Mouse (Mus musculus): ENCODE measurements around the gene Dusp10. TPM values are rescaled to one million over a fixed set of nuclear protein-coding genes. Genes with fewer than 3 reads are reported as not detected.

Gene Dusp10
- polyA plus RNA-seq, 1 experiment from 2014 or later, result 3.5 TPM

- peaks cover 42% of the 10 kb centered on the region for H3K4me1 ChIP-seq
- H3K27me3 ChIP-seq (ENCODE audit: low read depth, poor library complexity, severe bottlenecking), result no peaks in the 10 kb centered on the region
- H3K36me3 ChIP-seq, result no peaks in the 10 kb centered on the region
- DNase-seq (ENCODE audit: low spot score), result no peak
- H3K9me3 ChIP-seq (replicated peaks), result no peaks in the 10 kb centered on the region
- H3K4me3 ChIP-seq, result no peak overlapping the region
- H3K27ac ChIP-seq, result no peak overlapping the region
- 83% methylated on average over 10 of the region's 10 CpGs for WGBS
These were observed 35.7 kb downstream of the Dusp10 start for GRCm38 (mm10) chr1:184048675-184049418.

DNA sequence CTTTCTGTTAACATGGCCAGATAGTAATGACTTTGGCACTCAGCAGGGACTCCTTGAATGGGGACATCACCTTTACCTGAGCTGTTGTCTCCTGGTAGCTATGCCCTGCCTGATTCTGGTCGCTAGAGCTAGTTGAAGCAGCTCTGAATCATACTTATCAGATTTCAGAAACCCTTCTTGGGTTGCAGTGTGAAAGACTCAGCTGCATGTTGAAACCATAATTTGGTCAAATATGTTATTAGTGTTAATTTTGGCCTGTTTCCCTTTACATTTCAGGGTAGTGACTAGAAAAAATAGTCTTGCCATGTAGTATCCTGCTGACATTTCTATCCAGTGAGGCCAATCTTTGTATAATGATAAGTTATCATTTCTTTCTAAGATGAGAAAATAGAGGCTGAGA, 38.2 kb downstream of the Dusp10 start:
- WGBS, result 62% methylated on average over 1 of the region's 1 CpGs
- no peak overlapping the region for H3K27ac ChIP-seq
- peaks cover 24% of the 10 kb centered on the region for H3K4me1 ChIP-seq
- no peak for DNase-seq (ENCODE audit: low spot score)
- H3K9me3 ChIP-seq (replicated peaks), result no peaks in the 10 kb centered on the region
- H3K4me3 ChIP-seq, result no peak overlapping the region
- no peaks in the 10 kb centered on the region for H3K27me3 ChIP-seq (ENCODE audit: low read depth, poor library complexity, severe bottlenecking)
- no peaks in the 10 kb centered on the region for H3K36me3 ChIP-seq

GRCm38 (mm10) chr1:184051824-184052223, 38.7 kb downstream of the Dusp10 start:
- Histone ChIP-seq H3K9me3 (replicated peaks) (no peaks in the 10 kb centered on the region), H3K27ac (no peak overlapping the region), H3K36me3 (no peaks in the 10 kb centered on the region), H3K27me3 (ENCODE audit: low read depth, poor library complexity, severe bottlenecking) (no peaks in the 10 kb centered on the region), H3K4me1 (peaks cover 19% of the 10 kb centered on the region), H3K4me3 (no peak overlapping the region)
- 19% methylated on average over 6 of the region's 6 CpGs for WGBS
- no peak for DNase-seq (ENCODE audit: low spot score)

DNA sequence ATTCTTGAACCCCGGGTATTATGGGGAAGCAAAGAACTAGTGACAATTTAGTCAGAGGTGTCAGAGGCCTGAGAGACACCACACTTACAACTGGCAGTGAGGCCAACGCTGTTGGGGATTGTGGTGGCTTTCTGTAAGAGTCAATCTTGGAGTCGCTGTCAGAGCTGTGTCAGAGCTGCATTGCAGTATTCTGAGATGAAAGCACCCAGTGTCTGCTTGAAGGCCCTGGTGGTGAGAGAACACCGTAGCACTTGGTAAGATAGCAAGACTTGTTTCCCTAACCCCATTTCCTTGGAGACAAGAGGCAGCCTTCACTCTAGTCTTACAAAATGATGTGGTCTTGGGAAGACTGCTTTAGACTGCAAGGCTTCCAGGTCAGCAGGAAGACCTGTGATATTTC, 39.2 kb downstream of the Dusp10 start:
- Histone ChIP-seq H3K9me3 (replicated peaks) (no peaks in the 10 kb centered on the region), H3K36me3 (no peaks in the 10 kb centered on the region), H3K27me3 (ENCODE audit: low read depth, poor library complexity, severe bottlenecking) (no peaks in the 10 kb centered on the region), H3K4me3 (no peak overlapping the region), H3K27ac (no peak overlapping the region), H3K4me1 (peaks cover 15% of the 10 kb centered on the region)
- 65% methylated on average over 4 of the region's 4 CpGs for WGBS
- no peak for DNase-seq (ENCODE audit: low spot score)

GRCm38 (mm10) chr1:184053141-184053540, 40.0 kb downstream of the Dusp10 start:
- H3K4me3 ChIP-seq, result no peak overlapping the region
- H3K27ac ChIP-seq, result no peak overlapping the region
- peaks cover 15% of the 10 kb centered on the region for H3K4me1 ChIP-seq
- no peaks in the 10 kb centered on the region for H3K27me3 ChIP-seq (ENCODE audit: low read depth, poor library complexity, severe bottlenecking)
- 86% methylated on average over 4 of the region's 4 CpGs for WGBS
- H3K36me3 ChIP-seq, result no peaks in the 10 kb centered on the region
- DNase-seq (ENCODE audit: low spot score), result no peak
- no peaks in the 10 kb centered on the region for H3K9me3 ChIP-seq (replicated peaks)

GRCm38 (mm10) chr1:184053711-184054110, 40.6 kb downstream of the Dusp10 start:
- Histone ChIP-seq H3K36me3 (no peaks in the 10 kb centered on the region), H3K9me3 (replicated peaks) (no peaks in the 10 kb centered on the region), H3K4me1 (peaks cover 15% of the 10 kb centered on the region), H3K4me3 (no peak overlapping the region), H3K27me3 (ENCODE audit: low read depth, poor library complexity, severe bottlenecking) (no peaks in the 10 kb centered on the region), H3K27ac (no peak overlapping the region)
- 89% methylated on average over 4 of the region's 4 CpGs for WGBS
- no peak for DNase-seq (ENCODE audit: low spot score)

DNA sequence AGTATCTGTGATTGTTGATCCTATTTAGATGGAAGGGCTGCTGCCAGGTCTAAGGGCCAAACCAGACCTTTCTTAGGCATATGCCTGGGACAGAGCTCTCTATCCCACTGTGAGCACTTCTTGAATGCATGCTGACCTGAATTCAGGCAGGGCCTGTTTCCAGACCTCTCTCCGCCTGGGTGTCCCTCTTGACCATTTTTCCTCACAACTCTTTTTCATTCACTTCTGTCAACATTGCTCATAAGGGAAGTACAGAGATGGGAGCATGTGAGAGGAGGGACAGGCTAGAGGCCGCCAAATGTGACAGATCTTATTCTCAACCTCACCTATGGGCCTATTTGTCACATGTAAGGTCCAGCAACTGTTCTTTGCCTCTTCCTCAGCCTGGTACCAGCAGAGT, 41.1 kb downstream of the Dusp10 start:
- 89% methylated on average over 2 of the region's 2 CpGs for WGBS
- Histone ChIP-seq H3K4me1 (peaks cover 11% of the 10 kb centered on the region), H3K9me3 (replicated peaks) (no peaks in the 10 kb centered on the region), H3K36me3 (no peaks in the 10 kb centered on the region), H3K27me3 (ENCODE audit: low read depth, poor library complexity, severe bottlenecking) (no peaks in the 10 kb centered on the region), H3K4me3 (no peak overlapping the region), H3K27ac (no peak overlapping the region)
- DNase-seq (ENCODE audit: low spot score), result no peak

GRCm38 (mm10) chr1:184058206-184058605, 45.1 kb downstream of the Dusp10 start:
- DNase-seq (ENCODE audit: low spot score), result no peak
- Histone ChIP-seq H3K27ac (no peak overlapping the region), H3K36me3 (no peaks in the 10 kb centered on the region), H3K4me3 (no peak overlapping the region), H3K4me1 (no peaks in the 10 kb centered on the region), H3K27me3 (ENCODE audit: low read depth, poor library complexity, severe bottlenecking) (no peaks in the 10 kb centered on the region), H3K9me3 (replicated peaks) (no peaks in the 10 kb centered on the region)
- WGBS, result 86% methylated on average over 8 of the region's 8 CpGs

DNA sequence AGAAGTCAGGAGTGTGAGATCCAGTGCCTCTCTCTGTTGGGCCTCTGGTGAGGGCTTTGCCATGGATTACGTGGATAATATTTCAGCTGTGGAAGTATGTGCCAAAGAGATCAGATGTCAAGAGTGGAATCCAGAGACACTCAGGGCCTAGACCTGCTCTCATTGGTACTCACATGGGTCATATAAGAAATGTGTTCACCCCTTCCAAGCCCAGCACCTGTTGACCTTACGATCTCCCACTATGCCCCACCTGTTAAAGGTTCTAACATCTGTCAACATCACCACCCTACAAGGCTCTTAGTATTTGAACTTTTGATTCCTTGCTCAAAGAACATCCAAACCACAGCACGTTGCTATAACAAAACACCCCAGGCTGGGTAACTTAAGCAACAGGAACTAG, 46.7 kb downstream of the Dusp10 start:
- H3K36me3 ChIP-seq, result no peaks in the 10 kb centered on the region
- no peak overlapping the region for H3K27ac ChIP-seq
- DNase-seq (ENCODE audit: low spot score), result no peak
- no peak overlapping the region for H3K4me3 ChIP-seq
- no peaks in the 10 kb centered on the region for H3K27me3 ChIP-seq (ENCODE audit: low read depth, poor library complexity, severe bottlenecking)
- no peaks in the 10 kb centered on the region; the same call in 1 of the 2 replicates for H3K9me3 ChIP-seq (replicated peaks)
- no peaks in the 10 kb centered on the region for H3K4me1 ChIP-seq
- WGBS, result 92% methylated on average over 3 of the region's 3 CpGs

DNA sequence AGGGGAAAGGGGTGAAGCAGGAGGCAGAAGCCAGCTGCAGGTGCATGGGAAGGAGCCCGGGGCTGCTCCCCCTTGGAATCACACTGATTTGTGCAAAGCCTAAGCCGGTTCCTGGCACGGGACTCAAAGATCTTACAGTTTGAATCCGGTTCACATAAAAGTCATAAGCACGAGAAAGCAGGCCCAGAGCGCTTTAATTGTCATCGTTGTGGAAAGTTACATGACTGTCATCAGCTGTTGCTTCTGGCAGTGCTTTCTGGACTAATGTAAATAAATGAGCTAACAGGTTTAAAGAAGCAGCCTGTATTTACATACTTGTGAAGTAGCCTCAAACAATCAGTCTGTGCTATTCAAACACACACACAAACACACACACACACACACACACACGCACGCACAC, 47.3 kb downstream of the Dusp10 start:
- Histone ChIP-seq H3K27me3 (ENCODE audit: low read depth, poor library complexity, severe bottlenecking) (no peaks in the 10 kb centered on the region), H3K9me3 (replicated peaks) (no peaks in the 10 kb centered on the region; the same call in 1 of the 2 replicates), H3K27ac (no peak overlapping the region), H3K4me3 (no peak overlapping the region), H3K36me3 (no peaks in the 10 kb centered on the region), H3K4me1 (no peaks in the 10 kb centered on the region)
- WGBS, result 91% methylated on average over 9 of the region's 9 CpGs
- no peak for DNase-seq (ENCODE audit: low spot score)

DNA sequence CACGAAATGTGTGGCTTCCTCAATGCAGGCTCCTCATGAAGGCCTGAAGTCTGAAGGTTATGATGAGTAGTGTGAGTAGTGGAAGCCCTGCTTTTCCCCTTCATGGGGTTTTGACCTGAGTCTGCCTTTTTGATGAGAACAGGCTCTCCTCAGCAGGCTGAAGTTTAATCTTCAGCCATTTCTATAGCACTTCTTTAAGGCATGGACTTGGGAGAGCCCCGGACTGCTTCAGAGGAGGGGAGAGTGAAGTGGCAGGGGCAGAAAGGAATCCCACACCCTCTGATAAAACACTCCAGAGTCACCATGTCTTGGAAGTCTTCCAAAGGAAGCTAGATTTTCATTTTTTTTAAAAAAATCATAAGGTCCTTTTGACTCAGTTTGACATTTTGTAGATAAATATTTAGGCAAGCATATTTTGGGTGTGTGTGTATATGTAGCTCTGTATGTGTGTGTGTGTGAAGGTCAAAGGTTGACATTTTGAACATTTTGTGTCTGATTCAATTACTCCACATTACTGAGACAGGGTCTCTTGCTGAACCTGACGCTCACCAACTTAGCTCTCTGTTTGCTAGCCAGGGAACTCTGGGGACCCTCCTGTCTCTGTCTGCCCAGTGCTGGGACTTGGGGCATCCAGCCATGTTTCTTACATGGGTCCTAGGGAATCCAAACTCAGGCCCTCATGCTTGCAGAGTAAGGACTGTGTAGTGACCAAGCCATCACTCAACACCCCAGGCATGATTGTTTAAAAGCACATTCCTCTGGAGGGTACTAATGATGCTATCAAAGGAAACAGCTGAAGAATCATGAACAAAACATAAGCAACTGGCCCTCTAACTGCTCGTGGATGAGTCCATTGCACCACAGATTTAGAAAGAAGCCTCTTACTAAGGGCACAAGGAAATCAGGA, 48.0 kb downstream of the Dusp10 start:
- H3K4me1 ChIP-seq, result no peaks in the 10 kb centered on the region
- no peaks in the 10 kb centered on the region for H3K36me3 ChIP-seq
- H3K27ac ChIP-seq, result no peak overlapping the region
- no peak for DNase-seq (ENCODE audit: low spot score)
- no peak overlapping the region for H3K4me3 ChIP-seq
- 82% methylated on average over 4 of the region's 4 CpGs for WGBS
- no peaks in the 10 kb centered on the region for H3K27me3 ChIP-seq (ENCODE audit: low read depth, poor library complexity, severe bottlenecking)
- H3K9me3 ChIP-seq (replicated peaks), result no peaks in the 10 kb centered on the region; the same call in 1 of the 2 replicates

GRCm38 (mm10) chr1:184061901-184062300, 48.8 kb downstream of the Dusp10 start:
- Histone ChIP-seq H3K4me3 (no peak overlapping the region), H3K9me3 (replicated peaks) (no peaks in the 10 kb centered on the region; the same call in 1 of the 2 replicates), H3K27me3 (ENCODE audit: low read depth, poor library complexity, severe bottlenecking) (no peaks in the 10 kb centered on the region), H3K27ac (no peak overlapping the region), H3K36me3 (no peaks in the 10 kb centered on the region), H3K4me1 (no peaks in the 10 kb centered on the region)
- no peak for DNase-seq (ENCODE audit: low spot score)
- WGBS, result 90% methylated on average over 1 of the region's 1 CpGs

DNA sequence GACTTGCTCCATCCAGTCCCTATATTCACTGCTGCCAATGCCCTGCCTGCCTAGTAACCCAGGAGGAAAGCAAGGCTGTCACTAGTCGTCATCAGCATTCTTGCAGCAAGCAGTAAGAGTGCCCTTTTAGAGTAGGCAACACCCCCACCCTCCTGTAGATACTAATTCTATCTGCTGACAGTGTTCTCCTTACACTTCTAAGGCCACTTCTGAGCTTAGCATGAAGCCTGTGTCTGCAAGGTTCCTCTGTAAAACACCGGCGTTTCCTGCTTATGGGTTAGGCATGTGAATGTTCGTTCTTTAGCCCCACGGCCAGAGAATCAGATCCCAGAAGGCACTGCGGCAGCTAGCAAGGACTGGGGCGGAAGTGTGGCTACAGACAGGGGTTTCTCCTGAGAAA, 51.2 kb downstream of the Dusp10 start:
- Histone ChIP-seq H3K4me3 (no peak overlapping the region), H3K27me3 (ENCODE audit: low read depth, poor library complexity, severe bottlenecking) (no peaks in the 10 kb centered on the region), H3K27ac (no peak overlapping the region), H3K9me3 (replicated peaks) (no peaks in the 10 kb centered on the region; the same call in 1 of the 2 replicates), H3K4me1 (no peaks in the 10 kb centered on the region), H3K36me3 (no peaks in the 10 kb centered on the region)
- DNase-seq (ENCODE audit: low spot score), result no peak
- 81% methylated on average over 7 of the region's 7 CpGs for WGBS

Data from limb, embryonic 10.5 days (tissue).